Mouse (Mus musculus): ENCODE measurements around the gene Hoxd12.
A peak's percentile ranks its signal among the peaks of the same experiment; 100 is the strongest.

DNA sequence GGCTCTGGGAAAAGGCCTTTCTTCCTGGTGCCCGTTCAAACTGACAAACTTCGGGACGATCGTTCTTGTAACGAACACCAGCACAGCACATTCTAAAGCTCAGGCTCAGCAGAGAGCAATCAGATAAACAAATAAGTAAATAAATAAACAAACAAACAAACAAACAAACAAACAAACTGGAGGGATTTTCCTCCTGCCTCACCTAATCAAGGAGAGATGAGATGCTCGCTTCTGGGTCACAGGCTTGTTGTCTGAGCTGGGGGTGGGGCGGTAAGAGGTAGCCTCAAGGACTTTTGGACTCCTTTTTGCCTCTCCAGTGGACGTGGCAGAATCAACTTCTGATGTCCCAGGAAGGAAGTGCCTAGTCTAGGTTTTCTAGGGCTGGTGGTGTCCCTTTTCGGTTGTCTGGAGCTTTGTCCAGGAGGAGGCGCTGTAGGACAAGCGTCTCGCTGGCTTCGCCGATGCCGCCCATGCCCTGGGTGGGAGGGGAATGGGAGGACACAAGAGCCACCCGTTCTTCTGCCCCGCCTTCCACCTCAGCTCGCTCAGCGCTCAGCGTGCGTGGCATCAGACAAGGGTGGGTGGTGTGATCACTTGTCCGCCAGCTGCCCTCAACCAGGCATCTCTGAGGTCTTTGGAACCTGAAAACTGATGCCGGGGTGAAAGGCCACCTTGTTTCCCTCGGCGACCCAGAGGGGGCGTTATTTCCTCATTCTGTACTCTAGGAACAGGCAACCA lies 40.9 kb downstream of the Hoxd12 start:
- TF ChIP-seq CTCF (IDR thresholded peaks at IDR 0.05; ENCODE audit: extremely low read depth, insufficient read depth, low read length) (peak; percentile 75), POLR2A (IDR thresholded peaks at IDR 0.05; ENCODE audit: extremely low read depth, insufficient read depth, low read length) (no peak)

All from cortical plate, adult 2 months (tissue).